Mouse (Mus musculus): ENCODE data around the gene Sdccag8. TPM values are rescaled to one million over a fixed set of nuclear protein-coding genes. Genes with fewer than 3 reads are reported as not detected.
"Not testable (repeated sequence)": the region's sequence is repeated elsewhere in the genome, so short reads cannot be mapped to it uniquely, and the experiment has no call there.

The Sdccag8 gene
- polyA plus RNA-seq, 1 experiment from 2014 or later: 6.4 TPM

DNA sequence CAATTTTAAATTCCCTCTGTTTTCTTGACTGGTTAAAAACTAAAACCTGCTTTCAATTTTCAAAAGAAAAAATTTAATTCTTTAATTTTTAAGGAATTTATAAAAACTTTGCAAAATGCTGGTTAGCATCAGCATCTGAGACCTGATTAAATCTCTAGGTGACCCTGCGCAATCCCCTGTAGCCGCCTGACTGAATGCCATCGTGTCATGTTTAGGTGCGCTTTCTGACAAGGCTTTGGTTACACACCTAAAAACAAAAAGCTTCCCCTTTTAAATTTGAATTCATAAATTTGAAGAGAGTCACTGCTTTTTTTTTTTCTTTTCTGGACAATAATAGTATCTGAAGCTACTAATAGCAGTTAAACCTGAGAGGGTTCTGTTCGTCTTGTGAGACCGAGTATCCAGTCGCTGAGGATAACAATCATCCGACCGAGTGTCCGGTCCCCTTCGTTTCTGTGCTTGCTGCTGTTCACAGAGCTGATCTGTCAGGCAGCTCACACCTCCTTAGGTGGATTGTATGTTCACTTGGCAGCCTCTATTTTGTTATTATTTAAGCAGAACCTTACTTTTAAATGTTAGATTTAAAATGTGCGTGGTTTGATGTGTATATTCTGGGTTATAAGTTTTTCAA lies 118.0 kb downstream of the Sdccag8 start:
- Histone ChIP-seq H3K9me3 (replicated peaks) (no peaks in the 10 kb centered on the region), H3K4me1 (peaks cover 5% of the 10 kb centered on the region; the same call in 1 of the 2 replicates), H3K4me2 (no peak overlapping the region), H3K27ac (no peak overlapping the region), H3K4me3 (no peak overlapping the region), H3K9ac (no peak overlapping the region), H3K36me3 (no peaks in the 10 kb centered on the region), H3K27me3 (replicated peaks) (no peaks in the 10 kb centered on the region)
- 68% methylated on average over 12 of the region's 12 CpGs for WGBS (ENCODE audit: insufficient replicate concordance)
- ATAC-seq: no peak

DNA sequence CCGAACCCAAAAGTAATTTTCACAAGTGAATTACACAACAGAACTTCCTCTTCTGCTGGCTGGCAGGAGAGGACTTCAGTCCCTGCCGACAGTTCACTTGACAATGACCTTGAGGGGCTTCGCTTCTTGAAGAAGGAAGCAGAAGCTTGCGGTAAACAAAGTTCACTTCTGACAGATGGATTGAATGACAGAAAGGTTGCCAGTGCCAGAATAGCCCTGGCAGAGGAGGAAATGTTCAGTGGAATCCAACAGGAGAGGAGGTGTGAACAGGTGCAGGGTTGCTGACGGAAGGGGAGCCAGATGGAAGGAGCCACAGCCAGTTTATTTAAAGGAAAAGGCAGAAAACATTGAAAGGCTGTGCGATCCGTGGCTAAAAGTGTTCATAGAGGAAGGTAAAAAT lies 118.9 kb downstream of the Sdccag8 start:
- H3K4me3 ChIP-seq: no peak overlapping the region
- ATAC-seq: no peak

DNA sequence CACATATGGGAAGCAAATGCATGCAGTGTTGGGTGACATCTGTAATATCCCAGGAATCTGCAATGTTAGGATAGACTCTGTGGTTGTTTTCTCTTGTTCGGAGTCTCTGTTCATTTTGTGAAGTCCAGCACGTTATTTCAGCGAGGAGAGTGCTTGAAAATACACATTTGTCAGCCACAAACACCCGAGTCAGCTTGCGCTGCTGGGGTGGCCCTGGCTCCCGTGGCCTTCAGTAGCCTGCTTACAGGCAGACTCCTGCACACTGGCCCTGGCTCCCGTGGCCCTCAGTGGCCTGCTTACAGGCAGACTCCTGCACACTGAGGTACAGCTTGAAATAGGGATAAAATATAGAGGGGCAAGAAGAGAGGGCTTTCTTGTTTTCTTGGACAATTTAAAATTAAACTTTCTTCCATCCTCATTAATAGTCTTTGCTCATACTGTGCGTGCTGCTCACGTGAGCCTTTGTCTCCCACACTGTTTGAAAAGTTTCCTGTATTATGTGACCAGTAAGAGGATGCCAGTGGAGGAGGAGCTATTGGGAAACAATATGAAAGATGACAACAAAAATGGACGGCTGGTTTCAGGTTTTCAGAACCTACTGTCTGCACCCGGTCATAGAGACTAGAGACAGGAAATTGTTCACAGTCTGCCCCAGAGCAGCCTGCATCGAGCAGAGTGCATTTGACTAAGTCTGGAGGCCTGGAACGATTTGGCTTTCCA lies 119.7 kb downstream of the Sdccag8 start:
- Histone ChIP-seq H3K4me2 (no peak overlapping the region), H3K27me3 (replicated peaks) (no peaks in the 10 kb centered on the region), H3K27ac (no peak overlapping the region), H3K36me3 (no peaks in the 10 kb centered on the region), H3K4me3 (no peak overlapping the region), H3K9me3 (replicated peaks) (no peaks in the 10 kb centered on the region), H3K9ac (no peak overlapping the region), H3K4me1 (peaks cover 5% of the 10 kb centered on the region; the same call in 1 of the 2 replicates)
- ATAC-seq: no peak
- WGBS (ENCODE audit: insufficient replicate concordance): 61% methylated on average over 13 of the region's 13 CpGs

More for the DNA sequence above, 118.9 kb downstream of the Sdccag8 start:
- no peak overlapping the region for H3K4me2 ChIP-seq
- H3K27ac ChIP-seq: no peak overlapping the region
- no peaks in the 10 kb centered on the region for H3K36me3 ChIP-seq
- H3K27me3 ChIP-seq (replicated peaks): no peaks in the 10 kb centered on the region
- 34% methylated on average over 7 of the region's 7 CpGs for WGBS (ENCODE audit: insufficient replicate concordance)
- peaks cover 5% of the 10 kb centered on the region; the same call in 1 of the 2 replicates for H3K4me1 ChIP-seq
- no peak overlapping the region for H3K9ac ChIP-seq
- H3K9me3 ChIP-seq (replicated peaks): no peaks in the 10 kb centered on the region

DNA sequence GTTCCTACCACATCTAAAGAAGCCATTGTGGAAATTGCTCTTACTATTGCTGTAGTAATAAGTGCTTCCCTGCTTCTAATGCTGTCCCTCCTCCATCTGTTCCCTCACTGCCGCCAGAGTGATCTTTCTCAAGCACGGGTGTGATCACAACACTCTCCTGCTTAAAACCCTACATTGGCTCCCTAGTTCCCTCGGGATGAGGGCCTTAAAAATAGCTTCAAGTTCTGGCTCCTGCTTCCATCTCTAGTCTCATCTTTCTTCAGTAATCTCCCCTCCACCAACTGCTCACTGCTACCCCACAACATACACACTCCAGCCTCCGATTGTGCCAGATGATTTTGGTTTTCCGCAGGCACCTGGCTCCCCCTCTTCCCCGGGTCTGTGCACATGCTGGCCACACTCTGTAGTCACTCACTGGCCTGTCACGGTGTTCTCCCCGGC lies 125.5 kb downstream of the Sdccag8 start:
- Histone ChIP-seq H3K4me1 (peaks cover 46% of the 10 kb centered on the region), H3K27me3 (replicated peaks) (no peaks in the 10 kb centered on the region), H3K36me3 (no peaks in the 10 kb centered on the region), H3K27ac (no peak overlapping the region), H3K4me3 (no peak overlapping the region), H3K9ac (no peak overlapping the region), H3K9me3 (replicated peaks) (no peaks in the 10 kb centered on the region), H3K4me2 (no peak overlapping the region)
- WGBS (ENCODE audit: insufficient replicate concordance): 71% methylated on average over 8 of the region's 8 CpGs
- ATAC-seq: no peak

DNA sequence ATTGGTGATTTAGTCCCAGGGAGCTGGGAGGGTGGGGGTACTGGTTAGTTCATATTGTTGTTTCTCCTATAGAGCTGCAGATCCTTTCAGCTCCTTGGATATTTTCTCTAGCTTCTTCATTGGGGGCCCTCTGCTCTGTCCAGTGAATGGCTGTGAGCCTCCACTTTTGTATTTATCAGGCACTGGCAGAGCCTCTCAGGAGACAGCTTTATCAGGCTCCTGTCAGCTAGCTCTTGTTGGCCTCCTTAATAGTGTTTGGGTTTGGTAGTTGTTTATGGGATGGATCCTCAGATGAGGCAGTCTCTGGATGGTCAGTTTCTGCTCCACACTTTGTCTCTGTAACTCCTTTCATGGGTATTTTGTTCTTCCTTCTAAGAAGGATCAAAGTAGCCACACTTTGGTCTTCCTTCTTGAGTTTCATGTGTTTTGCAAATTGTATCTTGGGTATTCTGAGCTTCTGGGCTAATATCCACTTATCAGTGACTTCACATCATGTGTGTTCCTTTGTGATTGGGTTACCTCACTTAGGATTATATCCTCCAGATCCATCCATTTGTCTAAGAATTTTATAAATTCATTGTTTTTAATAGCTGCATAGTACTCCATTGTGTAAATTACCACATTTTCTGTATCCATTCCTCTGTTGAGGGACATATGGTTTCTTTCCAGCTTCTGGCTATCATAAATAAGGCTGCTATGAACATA lies 127.0 kb downstream of the Sdccag8 start:
- peak; percentile 93 for ATAC-seq
- not testable (repeated sequence) for H3K9me3 ChIP-seq (replicated peaks); H3K4me3 ChIP-seq; H3K36me3 ChIP-seq; H3K9ac ChIP-seq; H3K27me3 ChIP-seq (replicated peaks)
- H3K27ac ChIP-seq: peak overlapping the region; percentile 77
- H3K4me2 ChIP-seq: peak overlapping the region; percentile 38
- peaks cover 60% of the 10 kb centered on the region for H3K4me1 ChIP-seq

DNA sequence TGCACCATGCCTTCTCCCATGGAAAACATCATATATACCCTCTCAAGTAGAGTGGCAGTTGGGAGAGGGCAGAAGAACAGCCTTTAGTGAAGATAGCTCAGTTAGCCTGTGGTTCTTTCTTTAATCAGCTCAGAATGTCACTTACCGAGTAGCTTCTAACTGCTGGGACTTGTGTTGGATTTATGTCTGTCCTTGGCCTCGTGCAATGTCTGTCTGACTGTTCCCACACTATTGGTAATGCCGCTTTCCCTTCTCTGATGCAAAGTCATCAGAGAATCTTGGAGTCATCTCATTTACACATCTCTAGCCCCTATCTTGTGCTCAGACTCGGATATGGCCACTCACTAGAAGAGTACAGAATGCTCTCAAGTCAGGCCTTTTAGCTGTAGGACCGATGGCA lies 128.7 kb downstream of the Sdccag8 start:
- Histone ChIP-seq H3K27me3 (replicated peaks) (no peaks in the 10 kb centered on the region), H3K9ac (no peak overlapping the region), H3K4me2 (no peak overlapping the region), H3K9me3 (replicated peaks) (no peaks in the 10 kb centered on the region), H3K36me3 (no peaks in the 10 kb centered on the region), H3K27ac (0 out of 2 replicates have a peak overlapping the region, but pooled peaks have one; percentile 2), H3K4me3 (no peak overlapping the region), H3K4me1 (peaks cover 61% of the 10 kb centered on the region)
- no peak for ATAC-seq
- 80% methylated on average over 5 of the region's 5 CpGs for WGBS (ENCODE audit: insufficient replicate concordance)

GRCm38 (mm10) chr1:176943987-176944386 lies 129.5 kb downstream of the Sdccag8 start:
- WGBS (ENCODE audit: insufficient replicate concordance): 79% methylated on average over 5 of the region's 5 CpGs
- Histone ChIP-seq H3K27me3 (replicated peaks) (no peaks in the 10 kb centered on the region), H3K36me3 (no peaks in the 10 kb centered on the region), H3K27ac (0 out of 2 replicates have a peak overlapping the region, but pooled peaks have one; percentile 20), H3K9me3 (replicated peaks) (no peaks in the 10 kb centered on the region), H3K4me1 (peaks cover 61% of the 10 kb centered on the region), H3K4me2 (no peak overlapping the region), H3K4me3 (no peak overlapping the region), H3K9ac (no peak overlapping the region)
- no peak for ATAC-seq

GRCm38 (mm10) chr1:176944458-176945174 lies 130.2 kb downstream of the Sdccag8 start:
- no peaks in the 10 kb centered on the region for H3K36me3 ChIP-seq
- H3K4me2 ChIP-seq: no peak overlapping the region
- H3K27me3 ChIP-seq (replicated peaks): no peaks in the 10 kb centered on the region
- no peak overlapping the region for H3K4me3 ChIP-seq
- no peak for ATAC-seq
- H3K27ac ChIP-seq: no peak overlapping the region
- no peak overlapping the region for H3K9ac ChIP-seq
- H3K4me1 ChIP-seq: peaks cover 61% of the 10 kb centered on the region
- 77% methylated on average over 8 of the region's 8 CpGs for WGBS (ENCODE audit: insufficient replicate concordance)
- H3K9me3 ChIP-seq (replicated peaks): no peaks in the 10 kb centered on the region

GRCm38 (mm10) chr1:176945175-176945540 lies 130.7 kb downstream of the Sdccag8 start:
- Histone ChIP-seq H3K27me3 (replicated peaks) (no peaks in the 10 kb centered on the region), H3K36me3 (no peaks in the 10 kb centered on the region), H3K9me3 (replicated peaks) (no peaks in the 10 kb centered on the region), H3K4me3 (no peak overlapping the region), H3K27ac (no peak overlapping the region), H3K9ac (no peak overlapping the region), H3K4me1 (peaks cover 55% of the 10 kb centered on the region), H3K4me2 (no peak overlapping the region)
- 81% methylated on average over 12 of the region's 12 CpGs for WGBS (ENCODE audit: insufficient replicate concordance)
- ATAC-seq: no peak

DNA sequence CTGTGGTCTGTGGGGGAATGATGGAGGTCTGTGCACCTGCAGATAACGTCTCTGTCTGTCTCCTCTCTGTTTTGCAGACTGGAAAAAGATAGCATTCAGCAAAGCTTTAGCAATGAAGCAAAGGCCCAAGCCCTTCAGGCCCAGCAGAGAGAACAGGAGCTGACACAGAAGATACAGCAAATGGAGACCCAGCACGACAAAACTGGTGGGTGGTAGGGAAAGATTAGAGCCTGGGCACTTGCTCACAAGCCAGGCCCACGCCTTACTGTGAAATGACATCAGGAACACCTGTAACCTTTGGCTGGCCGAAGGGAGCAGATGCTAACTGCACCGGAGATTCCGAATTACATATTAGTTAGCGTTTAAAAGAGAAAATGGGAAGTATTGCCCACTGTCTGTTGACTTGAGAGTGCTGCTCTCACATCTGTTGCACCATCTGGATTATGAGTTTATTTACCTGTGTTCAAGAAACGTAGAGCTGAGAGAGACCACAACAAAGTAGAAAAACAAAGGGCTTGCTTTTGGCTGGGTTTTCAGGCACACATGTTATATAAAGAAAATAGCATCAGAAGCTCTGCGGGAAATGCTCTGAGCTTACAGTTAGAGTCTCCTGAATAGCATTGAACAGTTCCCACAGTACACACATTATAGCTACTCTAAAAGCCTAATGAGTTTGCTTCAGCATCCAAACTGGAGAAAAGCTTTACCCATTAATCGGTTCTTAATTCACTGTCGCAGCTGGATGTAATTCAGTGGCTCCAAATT lies 131.8 kb downstream of the Sdccag8 start:
- no peak overlapping the region for H3K4me3 ChIP-seq
- no peak overlapping the region for H3K9ac ChIP-seq
- H3K36me3 ChIP-seq: no peaks in the 10 kb centered on the region
- no peak overlapping the region; the same call in 1 of the 2 replicates for H3K27ac ChIP-seq
- no peaks in the 10 kb centered on the region for H3K27me3 ChIP-seq (replicated peaks)
- 63% methylated on average over 11 of the region's 11 CpGs for WGBS (ENCODE audit: insufficient replicate concordance)
- H3K9me3 ChIP-seq (replicated peaks): no peaks in the 10 kb centered on the region
- ATAC-seq: peak; percentile 60
- no peak overlapping the region for H3K4me2 ChIP-seq
- H3K4me1 ChIP-seq: peaks cover 45% of the 10 kb centered on the region

- H3K4me2 ChIP-seq: no peak overlapping the region
- H3K4me3 ChIP-seq: no peak overlapping the region
- H3K27me3 ChIP-seq (replicated peaks): no peaks in the 10 kb centered on the region
- no peak overlapping the region for H3K27ac ChIP-seq
- peaks cover 39% of the 10 kb centered on the region for H3K4me1 ChIP-seq
- no peak for ATAC-seq
- H3K36me3 ChIP-seq: no peaks in the 10 kb centered on the region
- no peak overlapping the region for H3K9ac ChIP-seq
- 82% methylated on average over 7 of the region's 7 CpGs for WGBS (ENCODE audit: insufficient replicate concordance)
- H3K9me3 ChIP-seq (replicated peaks): no peaks in the 10 kb centered on the region
Observed at GRCm38 (mm10) chr1:176946796-176947181, 132.3 kb downstream of the Sdccag8 start.

Measured in liver, embryonic 12.5 days (tissue).